Mouse (Mus musculus) limb, embryonic 13.5 days (tissue): ENCODE measurements around the gene Mrps23. TPM values are rescaled to one million over a fixed set of nuclear protein-coding genes. Genes with fewer than 3 reads are reported as not detected.

Experiments used
- ATAC-seq: fragments of 200-750 bp; cut with Nextera tagmentation; 2 replicates; pipeline ENCODE4 v1.8.0; 2017; ENCODE audit warnings: low read depth, moderate number of reproducible peaks, moderate TSS enrichment; ENCODE audit not compliant: low FRiP score
- H3K27ac ChIP-seq: fragments of 300-500 bp; sonication (generic); 2 replicates; pipeline ENCODE4 v1.5.1; 2015; ENCODE audit warnings: inconsistent platforms, mild to moderate bottlenecking, moderate library complexity
- H3K27me3 ChIP-seq: fragments of 300-500 bp; sonication (generic); 2 replicates; pipeline ENCODE4 v1.6.1; 2015; ENCODE audit warnings: mild to moderate bottlenecking, inconsistent platforms
- H3K36me3 ChIP-seq: fragments of 300-500 bp; sonication (generic); 2 replicates; pipeline ENCODE4 v1.6.1; 2015; ENCODE audit warnings: inconsistent platforms, mild to moderate bottlenecking, moderate library complexity
- H3K4me1 ChIP-seq: fragments of 300-500 bp; sonication (generic); 2 replicates; pipeline ENCODE4 v1.6.1; 2015; ENCODE audit warnings: inconsistent platforms
- H3K4me2 ChIP-seq: fragments of 300-500 bp; sonication (generic); replicated peaks from 2 replicates; pipeline ENCODE4 v1.6.1; 2015; ENCODE audit warnings: inconsistent platforms, mild to moderate bottlenecking, moderate library complexity
- H3K4me3 ChIP-seq: fragments of 300-500 bp; sonication (generic); 2 replicates; pipeline ENCODE4 v1.5.1; 2015; ENCODE audit warnings: moderate library complexity, mild to moderate bottlenecking, inconsistent platforms
- H3K9ac ChIP-seq: fragments of 300-500 bp; sonication (generic); 2 replicates; pipeline ENCODE4 v1.6.1; 2015; ENCODE audit warnings: mild to moderate bottlenecking, inconsistent platforms
- H3K9me3 ChIP-seq: fragments of 300-500 bp; sonication (generic); 2 replicates; pipeline ENCODE4 v1.6.1; 2016; ENCODE audit warnings: inconsistent platforms
- WGBS: fragments of 180-500 bp; shearing (Covaris S2); methylation state at CpG from one replicate; pipeline ENCODE4 v1.1.7; 2015; 5-methylcytosine and 5-hydroxymethylcytosine counted together
- polyA plus RNA-seq: library from polyadenylated mRNA; unstranded; fragments of >200 nt; fragmentation: Nextera tagmentation; extraction: Ambion mirVana; gene quantifications from 2 replicates; pipeline ENCODE4 v1.2.1, GENCODE M21; 2015

The Mrps23 gene
- polyA plus RNA-seq, 1 experiment from 2014 or later = 54.8 TPM

DNA sequence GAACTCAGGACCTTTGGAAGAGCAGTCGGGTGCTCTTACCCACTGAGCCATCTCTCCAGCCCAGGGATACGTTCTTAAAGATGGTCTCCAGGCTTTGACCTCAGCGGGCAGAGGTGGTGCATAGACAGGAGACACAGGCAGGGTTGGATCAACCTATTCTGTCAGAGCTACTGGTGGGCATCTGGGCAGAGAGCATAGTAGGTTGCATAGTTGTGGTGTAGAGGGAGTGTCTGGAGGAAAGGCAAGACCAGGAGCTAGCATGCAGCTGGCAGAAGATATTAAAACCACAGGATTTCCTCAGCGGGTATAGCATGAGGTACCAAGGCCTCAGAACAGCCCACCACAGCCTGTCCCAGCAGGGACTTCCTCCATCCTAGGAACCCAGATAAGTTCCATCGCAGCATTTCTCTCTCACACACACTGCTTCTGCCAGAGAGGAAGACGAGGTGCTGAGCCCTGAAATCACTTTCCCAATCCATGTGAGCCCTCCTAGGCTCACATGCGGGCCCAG, 39.9 kb upstream of the Mrps23 start:
- ATAC-seq = no peak
- peaks cover 53% of the 10 kb centered on the region for H3K4me1 ChIP-seq
- WGBS = 74% methylated on average over 7 of the region's 7 CpGs

DNA sequence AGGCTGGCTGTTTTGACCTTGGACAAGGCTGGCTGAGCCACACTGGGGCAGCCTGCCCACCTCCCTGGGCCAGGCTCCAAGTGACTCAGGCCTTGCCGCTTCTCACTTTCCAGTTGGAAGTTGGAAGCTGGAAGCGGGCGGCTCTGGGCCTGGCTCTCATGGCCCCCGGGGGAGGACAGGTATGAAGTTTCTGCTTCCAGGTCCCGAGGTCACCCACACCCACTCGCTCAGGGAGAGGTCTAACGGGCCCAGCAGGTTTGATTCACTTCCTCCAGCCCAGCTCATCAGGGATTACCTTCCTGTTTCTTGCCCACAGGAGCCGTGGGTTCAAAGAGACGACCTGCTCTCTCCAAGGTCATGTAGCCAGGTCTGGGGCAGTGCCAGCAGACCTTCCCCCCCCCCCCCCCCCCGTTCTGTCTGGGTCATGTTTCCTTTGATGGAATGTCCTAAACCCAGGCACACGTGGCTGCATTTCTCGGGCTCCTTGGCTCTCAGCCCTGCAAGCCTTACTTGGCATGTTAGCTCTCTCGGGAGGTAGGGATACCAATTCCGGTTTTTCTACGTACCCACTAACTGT, 39.3 kb upstream of the Mrps23 start:
- peak overlapping the region; percentile 48 for H3K9ac ChIP-seq

More for the DNA sequence above, 39.9 kb upstream of the Mrps23 start:
- Histone ChIP-seq H3K36me3 (no peaks in the 10 kb centered on the region), H3K9ac (peak overlapping the region; percentile 48; the same call in 1 of the 2 replicates), H3K9me3 (no peaks in the 10 kb centered on the region), H3K4me2 (peak overlapping the region; percentile 19; the same call in 1 of the 2 replicates), H3K27me3 (peaks cover 16% of the 10 kb centered on the region), H3K27ac (peak overlapping the region; percentile 77), H3K4me3 (no peak overlapping the region)

DNA sequence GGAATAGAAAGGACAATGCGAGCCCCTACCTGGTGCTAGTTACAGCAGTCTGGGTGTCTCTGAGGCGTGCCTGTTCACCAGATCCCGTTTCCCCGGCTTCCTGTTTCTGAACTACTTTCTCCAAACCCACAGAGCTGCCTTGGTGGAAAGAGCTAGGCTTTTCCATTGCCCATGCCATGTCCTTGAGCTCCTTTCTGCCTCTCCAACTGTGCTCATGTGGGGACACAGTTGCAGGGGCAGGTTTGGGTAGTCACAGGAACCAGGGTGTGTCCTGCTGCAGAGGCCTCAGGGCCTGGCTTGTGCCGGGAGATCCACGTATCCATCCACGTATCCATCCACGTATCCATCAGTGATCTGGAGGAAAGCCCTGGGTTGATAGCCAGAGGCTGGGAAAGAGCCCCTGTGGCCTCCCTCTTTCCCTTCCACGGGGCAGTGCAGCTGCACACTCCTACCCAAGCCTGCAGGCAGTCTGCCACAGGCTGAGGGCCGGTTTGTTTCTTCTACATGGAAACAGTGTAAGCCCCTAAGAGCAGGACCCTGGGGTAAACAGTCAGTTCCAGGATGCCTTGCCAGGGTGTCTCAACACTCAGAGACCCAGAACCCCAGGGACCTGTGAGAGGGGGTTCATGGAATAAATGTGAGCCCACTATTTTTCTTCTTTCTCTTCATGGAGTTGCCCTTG, 38.4 kb upstream of the Mrps23 start:
- Histone ChIP-seq H3K27ac (peak overlapping the region; percentile 69), H3K4me2 (peak overlapping the region; percentile 23), H3K36me3 (no peaks in the 10 kb centered on the region; the same call in 1 of the 2 replicates), H3K9me3 (no peaks in the 10 kb centered on the region), H3K4me1 (peaks cover 51% of the 10 kb centered on the region), H3K27me3 (peaks cover 32% of the 10 kb centered on the region), H3K4me3 (no peak overlapping the region), H3K9ac (peak overlapping the region; percentile 27)
- 60% methylated on average over 10 of the region's 10 CpGs for WGBS
- ATAC-seq = no peak

More for the DNA sequence above, 39.3 kb upstream of the Mrps23 start:
- Histone ChIP-seq H3K9me3 (no peaks in the 10 kb centered on the region), H3K36me3 (no peaks in the 10 kb centered on the region), H3K27ac (peak overlapping the region; percentile 77), H3K4me1 (peaks cover 52% of the 10 kb centered on the region), H3K27me3 (peaks cover 22% of the 10 kb centered on the region), H3K4me3 (no peak overlapping the region), H3K4me2 (peak overlapping the region; percentile 23)
- no peak for ATAC-seq
- WGBS = 8% methylated on average over 15 of the region's 15 CpGs

DNA sequence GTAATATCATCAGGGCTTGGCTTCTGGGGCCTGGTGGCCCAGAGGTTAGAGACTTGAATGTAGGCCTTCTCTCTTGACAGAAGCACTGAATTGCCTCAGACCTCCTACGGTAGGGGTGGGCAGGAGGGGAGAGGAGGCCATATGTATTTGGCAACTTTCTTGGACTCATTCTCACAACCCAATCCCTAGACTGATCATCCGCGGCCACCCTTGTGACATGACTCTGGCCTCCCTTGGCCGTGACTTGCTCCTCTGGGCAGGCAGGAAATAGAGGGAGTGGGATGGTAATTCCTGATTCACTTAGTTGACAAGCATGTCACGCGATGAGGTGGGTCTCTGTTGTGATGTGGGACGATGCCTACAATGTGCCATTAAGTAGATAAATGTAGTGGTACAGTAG, 37.7 kb upstream of the Mrps23 start:
- Histone ChIP-seq H3K9me3 (no peaks in the 10 kb centered on the region), H3K4me2 (no peak overlapping the region), H3K9ac (peak overlapping the region; percentile 27; the same call in 1 of the 2 replicates), H3K4me3 (no peak overlapping the region), H3K36me3 (no peaks in the 10 kb centered on the region; the same call in 1 of the 2 replicates), H3K27me3 (peaks cover 37% of the 10 kb centered on the region), H3K4me1 (peaks cover 51% of the 10 kb centered on the region), H3K27ac (no peak overlapping the region)
- WGBS = 93% methylated on average over 7 of the region's 7 CpGs
- ATAC-seq = no peak

DNA sequence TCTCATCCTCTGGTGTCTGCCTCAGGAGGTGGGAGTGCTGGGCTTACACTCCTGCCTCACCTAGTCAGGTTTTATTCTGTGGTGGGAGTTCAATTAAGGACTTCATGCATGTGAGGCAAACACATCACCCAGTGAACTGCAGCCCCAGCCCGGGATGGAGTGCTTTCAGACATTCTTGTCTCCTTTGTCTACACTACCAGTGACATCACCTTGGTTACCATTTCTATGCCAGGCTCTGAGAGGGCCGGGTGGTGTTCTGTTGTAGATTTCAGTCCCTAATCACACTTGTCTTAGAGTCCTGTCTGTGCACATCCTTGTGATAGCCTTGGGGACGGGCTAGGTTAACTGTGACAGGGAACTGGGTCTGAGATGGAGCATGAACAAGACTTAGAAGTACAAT, 35.6 kb upstream of the Mrps23 start:
- ATAC-seq = no peak
- H3K4me2 ChIP-seq = no peak overlapping the region
- H3K4me3 ChIP-seq = no peak overlapping the region
- H3K9ac ChIP-seq = no peak overlapping the region
- peaks cover 37% of the 10 kb centered on the region for H3K27me3 ChIP-seq
- H3K9me3 ChIP-seq = no peaks in the 10 kb centered on the region
- 76% methylated on average over 3 of the region's 3 CpGs for WGBS
- H3K4me1 ChIP-seq = peaks cover 66% of the 10 kb centered on the region
- no peak overlapping the region for H3K27ac ChIP-seq
- no peaks in the 10 kb centered on the region; the same call in 1 of the 2 replicates for H3K36me3 ChIP-seq

DNA sequence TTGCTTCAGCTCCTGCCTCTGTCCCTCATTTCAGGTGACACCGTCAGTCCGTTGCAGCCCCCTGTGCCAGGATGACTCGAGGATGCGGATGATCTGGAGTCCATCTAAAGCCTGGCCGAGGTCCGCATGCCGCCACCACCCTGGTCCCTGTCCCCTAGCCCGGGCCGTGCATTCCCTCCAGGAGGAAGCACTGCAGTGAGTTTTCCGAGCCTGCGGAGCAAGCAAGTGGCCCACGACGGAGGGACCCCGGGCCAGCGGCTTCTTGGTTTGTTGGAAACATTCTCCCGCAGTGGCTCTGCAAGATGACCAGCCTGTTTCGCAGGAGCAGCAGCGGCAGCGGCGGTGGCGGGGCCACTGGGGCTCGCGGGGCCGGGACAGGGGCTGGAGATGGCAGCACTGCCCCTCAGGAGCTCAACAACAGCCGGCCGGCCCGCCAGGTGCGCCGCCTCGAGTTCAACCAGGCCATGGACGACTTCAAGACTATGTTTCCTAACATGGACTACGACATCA, 34.6 kb upstream of the Mrps23 start:
- Histone ChIP-seq H3K4me2 (peak overlapping the region; percentile 33), H3K9me3 (no peaks in the 10 kb centered on the region), H3K27ac (no peak overlapping the region), H3K36me3 (no peaks in the 10 kb centered on the region; the same call in 1 of the 2 replicates), H3K4me3 (no peak overlapping the region; the same call in 1 of the 2 replicates), H3K4me1 (peaks cover 68% of the 10 kb centered on the region), H3K27me3 (peaks cover 37% of the 10 kb centered on the region), H3K9ac (peak overlapping the region; percentile 54)
- ATAC-seq = no peak
- WGBS = 20% methylated on average over 32 of the region's 32 CpGs

DNA sequence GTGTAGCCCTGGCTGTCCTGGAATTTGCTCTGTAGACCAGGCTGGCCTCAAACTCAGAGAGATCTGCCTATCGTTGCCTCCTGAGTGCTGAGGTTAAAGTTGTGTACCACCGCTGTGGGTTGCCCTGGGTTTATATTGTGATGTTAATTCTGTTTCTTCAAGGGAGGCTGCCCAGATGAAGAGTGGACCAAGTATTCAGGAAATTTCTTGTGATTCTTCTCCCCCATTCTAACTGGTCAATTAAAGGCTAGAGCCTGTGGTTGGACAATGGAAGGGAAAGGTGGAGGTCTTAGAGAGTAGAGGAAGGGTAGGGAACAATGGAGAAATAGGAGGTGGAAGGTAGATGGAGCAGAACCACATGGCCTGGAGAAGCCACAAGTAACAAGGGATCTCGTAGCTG, 33.6 kb upstream of the Mrps23 start:
- no peak for ATAC-seq
- H3K27me3 ChIP-seq = peaks cover 37% of the 10 kb centered on the region
- WGBS = 75% methylated on average over 3 of the region's 3 CpGs
- peaks cover 58% of the 10 kb centered on the region for H3K4me1 ChIP-seq
- no peak overlapping the region for H3K4me2 ChIP-seq
- no peak overlapping the region for H3K4me3 ChIP-seq
- no peaks in the 10 kb centered on the region for H3K9me3 ChIP-seq
- H3K36me3 ChIP-seq = no peaks in the 10 kb centered on the region; the same call in 1 of the 2 replicates
- no peak overlapping the region for H3K9ac ChIP-seq
- no peak overlapping the region for H3K27ac ChIP-seq

DNA sequence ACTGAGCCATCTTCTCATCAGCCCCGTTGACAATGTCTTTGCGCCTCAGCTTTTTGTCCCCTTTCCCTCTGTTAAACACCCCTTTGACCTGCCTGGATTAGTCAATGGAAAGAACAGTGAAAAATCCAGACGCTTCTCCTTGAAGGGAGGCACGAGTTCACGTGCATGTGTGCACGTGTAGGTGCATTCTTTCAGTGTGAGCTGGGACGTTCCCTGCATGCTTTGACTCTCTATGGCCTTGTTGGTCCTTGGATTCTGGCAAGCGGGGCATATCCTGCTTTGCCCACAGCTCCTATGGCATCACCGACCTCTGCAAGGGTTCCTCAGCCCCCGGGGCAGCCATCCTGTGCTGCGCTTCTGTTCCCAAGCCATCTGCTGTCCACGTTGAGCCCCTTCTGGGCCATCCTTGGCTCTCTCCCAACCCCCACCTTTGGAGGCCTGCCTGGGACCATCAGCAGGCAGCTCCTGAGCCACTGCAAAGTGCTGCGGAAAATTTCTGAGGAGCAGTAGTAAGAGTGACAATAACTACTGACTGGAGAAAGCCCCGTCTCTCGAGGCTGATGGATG, 32.2 kb upstream of the Mrps23 start:
- ATAC-seq = no peak
- H3K9ac ChIP-seq = 0 out of 2 replicates have a peak overlapping the region, but pooled peaks have one; percentile 20
- H3K4me2 ChIP-seq = no peak overlapping the region
- H3K36me3 ChIP-seq = peaks cover 2% of the 10 kb centered on the region; the same call in 1 of the 2 replicates
- H3K27ac ChIP-seq = peak overlapping the region; percentile 45; the same call in 1 of the 2 replicates
- no peaks in the 10 kb centered on the region for H3K9me3 ChIP-seq
- H3K4me3 ChIP-seq = no peak overlapping the region
- peaks cover 37% of the 10 kb centered on the region for H3K27me3 ChIP-seq
- H3K4me1 ChIP-seq = peaks cover 49% of the 10 kb centered on the region
- 62% methylated on average over 15 of the region's 15 CpGs for WGBS

DNA sequence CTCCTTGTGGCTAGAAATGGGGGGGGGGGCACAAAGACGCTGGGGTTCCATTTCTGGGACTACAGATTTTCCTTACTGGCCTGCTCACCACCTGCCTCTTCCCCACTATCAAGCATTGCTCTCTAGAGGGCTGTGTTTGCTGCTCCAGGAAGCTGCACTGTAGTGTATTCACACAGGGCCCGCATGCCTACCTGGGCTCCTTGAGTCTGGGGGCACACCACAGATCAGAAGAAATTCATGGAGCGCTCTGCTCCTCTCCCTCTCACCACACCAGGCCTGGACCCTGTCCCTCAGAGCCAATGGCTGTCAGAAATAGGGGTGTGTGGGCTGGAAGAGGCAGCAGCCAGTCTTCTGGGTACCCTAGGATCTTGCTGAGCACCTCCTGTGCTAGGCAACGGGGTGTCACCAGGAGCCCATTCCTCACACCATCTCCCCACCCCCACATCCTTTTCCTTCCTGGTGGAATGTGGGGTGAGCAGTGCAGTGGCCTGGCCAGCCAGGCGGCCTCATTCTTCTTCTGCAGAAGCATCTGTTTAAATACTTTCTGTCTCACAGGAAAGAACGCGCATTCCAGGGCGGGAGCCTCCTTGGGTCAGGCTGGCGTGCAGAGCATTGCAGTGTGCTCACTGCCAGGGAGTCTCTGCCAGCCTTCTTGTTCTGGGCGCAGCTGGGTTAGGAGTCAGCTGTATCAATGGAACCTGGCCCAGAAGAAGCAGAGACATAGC, 31.4 kb upstream of the Mrps23 start:
- Histone ChIP-seq H3K27me3 (peaks cover 34% of the 10 kb centered on the region), H3K4me2 (peak overlapping the region; percentile 16; the same call in 1 of the 2 replicates), H3K36me3 (peaks cover 9% of the 10 kb centered on the region; the same call in 1 of the 2 replicates), H3K4me1 (peaks cover 49% of the 10 kb centered on the region), H3K9ac (peak overlapping the region; percentile 31; the same call in 1 of the 2 replicates), H3K27ac (peak overlapping the region; percentile 78), H3K4me3 (no peak overlapping the region), H3K9me3 (no peaks in the 10 kb centered on the region)
- WGBS = 26% methylated on average over 10 of the region's 10 CpGs
- ATAC-seq = peak; percentile 68

DNA sequence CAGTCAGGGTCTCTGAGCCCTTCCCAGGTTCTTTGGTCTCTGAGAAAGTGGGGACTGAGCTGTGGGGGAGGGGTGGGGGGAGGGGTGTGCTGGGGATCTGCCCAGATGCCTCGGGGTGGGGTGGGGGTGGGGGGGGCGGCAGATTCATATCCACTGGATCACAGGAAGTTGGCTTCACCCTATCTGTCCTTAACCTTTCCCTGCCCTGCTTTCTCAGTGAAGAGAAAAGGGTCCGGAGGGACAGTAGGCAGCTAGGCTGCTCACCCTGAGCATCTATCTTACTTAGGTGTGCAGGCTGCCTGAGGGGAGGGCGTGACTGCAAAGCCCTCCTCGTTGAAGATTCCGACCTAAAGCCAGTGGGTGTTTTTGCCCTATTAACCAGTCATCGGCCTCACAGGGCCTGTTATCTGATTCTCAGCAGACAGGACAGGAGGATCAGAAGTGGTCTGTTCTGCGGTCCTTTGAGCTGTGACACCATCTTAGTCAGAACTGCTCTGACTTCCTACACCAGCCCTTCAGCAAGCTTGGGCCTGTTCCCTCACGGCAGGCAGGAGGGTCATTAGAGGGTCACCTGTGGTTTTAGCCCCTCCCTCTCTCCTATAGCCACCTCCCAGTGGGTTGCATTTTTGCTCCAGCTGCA, 30.7 kb upstream of the Mrps23 start:
- peak; percentile 55; the same call in 1 of the 2 replicates for ATAC-seq
- Histone ChIP-seq H3K9ac (0 out of 2 replicates have a peak overlapping the region, but pooled peaks have one; percentile 25), H3K4me3 (no peak overlapping the region), H3K27ac (peak overlapping the region; percentile 78; the same call in 1 of the 2 replicates), H3K27me3 (peaks cover 28% of the 10 kb centered on the region), H3K4me1 (peaks cover 49% of the 10 kb centered on the region), H3K4me2 (peak overlapping the region; percentile 16), H3K9me3 (no peaks in the 10 kb centered on the region), H3K36me3 (peaks cover 16% of the 10 kb centered on the region; the same call in 1 of the 2 replicates)
- WGBS = 14% methylated on average over 8 of the region's 9 CpGs

DNA sequence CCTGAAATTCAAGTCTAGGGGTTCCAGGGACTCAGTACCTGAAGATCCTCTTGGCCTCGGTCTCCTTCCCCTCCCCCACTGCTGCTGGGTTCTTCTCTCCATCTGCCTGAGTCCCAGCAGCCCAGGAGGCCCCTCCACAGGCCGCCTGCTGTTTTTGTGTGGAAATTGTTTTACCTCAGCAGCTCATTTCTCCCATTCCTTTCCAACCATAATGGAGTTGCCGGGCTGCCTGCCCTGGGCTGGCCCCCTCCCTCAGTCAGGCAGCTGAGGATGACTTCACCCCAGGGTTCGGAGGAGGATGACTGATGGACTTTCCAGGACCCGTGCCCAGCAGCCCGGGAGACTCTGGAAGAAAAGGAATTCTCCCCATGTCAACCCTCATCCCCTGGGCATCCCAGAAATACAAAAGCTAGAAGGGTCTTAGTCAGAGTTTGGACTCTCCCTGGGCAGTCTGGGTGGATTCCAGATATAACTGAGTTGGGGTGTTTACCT, 23.7 kb upstream of the Mrps23 start:
- Histone ChIP-seq H3K9ac (peak overlapping the region; percentile 39; the same call in 1 of the 2 replicates), H3K4me3 (no peak overlapping the region), H3K27ac (peak overlapping the region; percentile 95), H3K27me3 (no peaks in the 10 kb centered on the region), H3K4me2 (peak overlapping the region; percentile 53), H3K9me3 (no peaks in the 10 kb centered on the region), H3K4me1 (peaks cover 39% of the 10 kb centered on the region), H3K36me3 (peaks cover 47% of the 10 kb centered on the region)
- ATAC-seq = peak; percentile 70
- WGBS = 7% methylated on average over 6 of the region's 6 CpGs
